ENCODE assay signal across 26 mouse cellular contexts in the genomic region with DNA sequence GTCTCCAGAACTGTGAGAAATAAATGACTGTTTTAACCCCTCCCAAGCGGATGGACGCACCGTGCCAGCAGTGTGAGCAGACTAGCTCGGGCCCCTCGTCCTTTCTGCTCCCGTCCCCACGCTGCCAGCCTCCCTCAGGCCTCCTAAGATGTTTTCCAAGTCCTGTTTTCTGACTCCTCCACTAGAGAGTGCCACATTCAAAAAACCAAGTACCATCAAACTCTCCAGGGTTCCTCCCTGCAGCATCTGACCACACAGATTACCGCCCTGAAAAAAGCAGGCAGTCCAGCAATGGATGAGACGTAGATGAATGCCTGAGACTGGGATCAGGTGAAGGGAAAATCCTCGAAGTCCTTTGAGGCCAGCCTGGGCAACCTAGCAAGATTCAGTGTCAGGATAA. TPM values are rescaled to one million over a fixed set of nuclear protein-coding genes. Genes with fewer than 3 reads are reported as not detected.
DNase-seq lines count a peak whose midpoint lies in the region; ATAC-seq and TF ChIP-seq lines count a peak whose summit lies in the region.
"Had no signal": no experiment of that assay in that cellular context is flagged by ENCODE, and none has a peak within 500 bp of the region (broad histone marks: within the 10 kb centered on the region; RNA-seq: fewer than 3 reads in every experiment).

No protein-coding gene starts in this region.

- peaks cover 4% of the 10 kb centered on the region; the same call in 1 of the 2 replicates for H3K36me3 ChIP-seq in intestine, postnatal 0 days (ENCODE audit: control insufficient read depth, insufficient read depth)
- no peaks in the 10 kb centered on the region for H3K36me3 ChIP-seq in intestine, embryonic 15.5 days
- peaks cover 0 to 30% of the 10 kb centered on the region in 2 experiments for H3K36me3 ChIP-seq in CH12.LX (replicated peaks in 1 of 2; ENCODE audit: control insufficient read depth in 1 of 2, insufficient read depth in 1 of 2, low read length in 1 of 2)
- H3K36me3 ChIP-seq: embryonic facial prominence, embryonic 15.5 days; neural tube, embryonic 13.5 days had no signal

- H3K9me3 ChIP-seq in intestine, postnatal 0 days (ENCODE audit: control insufficient read depth) = no peaks in the 10 kb centered on the region
- H3K9me3 ChIP-seq in intestine, embryonic 15.5 days = no peaks in the 10 kb centered on the region
- no peaks in the 10 kb centered on the region for H3K9me3 ChIP-seq in CH12.LX (replicated peaks; ENCODE audit: low read length)
- H3K9me3 ChIP-seq: embryonic facial prominence, embryonic 10.5 days; embryonic facial prominence, embryonic 15.5 days; forebrain, embryonic 13.5 days; heart, embryonic 12.5 days; liver, embryonic 12.5 days; midbrain, embryonic 13.5 days; neural tube, embryonic 13.5 days had no signal

- in situ Hi-C loops in CH12.LX (cut with MboI; ENCODE audit: low pct_ligation_motif_present, low pct_unique_long_range_greater_than_20kb, low sequenced_read_pairs) = loop anchor here (25.0 kb wide), 1 partner anchor 347 kb away; no protein-coding TSS in a partner anchor

- TF ChIP-seq RAD21 in CH12.LX (IDR thresholded peaks at IDR 0.05; ENCODE audit: low read depth, low read length) = peak; percentile 7

- no peaks in the 10 kb centered on the region for H3K27me3 ChIP-seq in intestine, postnatal 0 days (replicated peaks; ENCODE audit: control insufficient read depth, insufficient read depth, low read length)
- H3K27me3 ChIP-seq in intestine, embryonic 15.5 days (replicated peaks) = no peaks in the 10 kb centered on the region
- H3K27me3 ChIP-seq in CH12.LX (replicated peaks) = no peaks in the 10 kb centered on the region
- H3K27me3 ChIP-seq: embryonic facial prominence, embryonic 15.5 days; forebrain, embryonic 13.5 days; heart, embryonic 12.5 days; midbrain, embryonic 13.5 days; neural tube, embryonic 13.5 days had no signal

- no peaks in the 10 kb centered on the region for H3K4me1 ChIP-seq in intestine, postnatal 0 days (replicated peaks; ENCODE audit: control insufficient read depth, insufficient read depth, low read length)
- peaks cover 12% of the 10 kb centered on the region for H3K4me1 ChIP-seq in intestine, embryonic 15.5 days (replicated peaks)
- H3K4me1 ChIP-seq in CH12.LX (ENCODE audit: control insufficient read depth in 1 of 2, insufficient read depth in 2 of 2) = peaks cover 2 to 26% of the 10 kb centered on the region in 2 experiments; a peak in 2 of 4 replicates

- no peak for TF ChIP-seq POLR2A in CH12.LX (IDR thresholded peaks at IDR 0.05; ENCODE audit: low read depth, low read length)

- dilution Hi-C loops in CH12.LX (cut with MboI; ENCODE audit: extremely low pct_ligation_motif_present, extremely low pct_unique_long_range_greater_than_20kb, low sequenced_read_pairs) = no loop called here

- TF ChIP-seq EP300 in CH12.LX (IDR thresholded peaks at IDR 0.05; ENCODE audit: low read length) = no peak

- H3K79me2 ChIP-seq in CH12.LX (replicated peaks; ENCODE audit: control insufficient read depth, extremely low read depth, insufficient read depth, poor library complexity, severe bottlenecking) = peaks cover 10% of the 10 kb centered on the region; the same call in 1 of the 2 replicates

- no peak overlapping the region for H3K4me2 ChIP-seq in intestine, postnatal 0 days (replicated peaks; ENCODE audit: low read depth)
- H3K4me2 ChIP-seq in intestine, embryonic 15.5 days (replicated peaks) = no peak overlapping the region
- no peak overlapping the region for H3K4me2 ChIP-seq in CH12.LX (ENCODE audit: insufficient read depth, low read depth, poor library complexity, severe bottlenecking)
- H3K4me2 ChIP-seq: embryonic facial prominence, embryonic 15.5 days; forebrain, embryonic 13.5 days; heart, embryonic 12.5 days; hindbrain, embryonic 14.5 days; liver, embryonic 12.5 days; midbrain, embryonic 13.5 days; neural tube, embryonic 13.5 days had no signal

- H3K9ac ChIP-seq in intestine, postnatal 0 days (ENCODE audit: low read depth, low read length) = no peak overlapping the region
- no peak overlapping the region for H3K9ac ChIP-seq in intestine, embryonic 15.5 days
- no peak overlapping the region for H3K9ac ChIP-seq in CH12.LX (ENCODE audit: insufficient read depth, low read depth)
- H3K9ac ChIP-seq: embryonic facial prominence, embryonic 15.5 days; forebrain, embryonic 13.5 days; heart, embryonic 12.5 days; hindbrain, embryonic 14.5 days; liver, embryonic 12.5 days; liver, postnatal 0 days; midbrain, embryonic 13.5 days; neural tube, embryonic 13.5 days had no signal

- ATAC-seq in intestine, postnatal 0 days = no peak
- no peak for ATAC-seq in intestine, embryonic 15.5 days
- ATAC-seq: activated CD4-positive, CD25-positive, alpha-beta regulatory T cell, adult 4 months; forebrain, embryonic 13.5 days; liver, embryonic 12.5 days; liver, postnatal 0 days; midbrain, embryonic 13.5 days had no signal

- no peak overlapping the region for H3K27ac ChIP-seq in intestine, postnatal 0 days (ENCODE audit: low read depth, low read length)
- no peak overlapping the region for H3K27ac ChIP-seq in intestine, embryonic 15.5 days
- no peak overlapping the region for H3K27ac ChIP-seq in CH12.LX (ENCODE audit: insufficient read depth, low read depth)
- H3K27ac ChIP-seq: embryonic facial prominence, embryonic 10.5 days; embryonic facial prominence, embryonic 15.5 days; forebrain, embryonic 13.5 days; hindbrain, embryonic 14.5 days; liver, embryonic 12.5 days; macrophage; midbrain, embryonic 13.5 days; neural tube, embryonic 13.5 days had no signal

- peak; percentile 31; the same call in 1 of the 2 replicates for TF ChIP-seq CTCF in intestine, postnatal 0 days (IDR thresholded peaks at IDR 0.05; ENCODE audit: low read depth)
- peak in 1 of 2 experiments; percentile 26; a peak in 1 of 4 replicates for TF ChIP-seq CTCF in CH12.LX (conservative IDR thresholded peaks at IDR 0.05 in 1 of 2, IDR thresholded peaks at IDR 0.05 in 1 of 2; ENCODE audit: low read depth in 2 of 2, low read length in 2 of 2)

- no peak overlapping the region for H3K4me3 ChIP-seq in intestine, postnatal 0 days (ENCODE audit: low read depth, low read length)
- no peak overlapping the region for H3K4me3 ChIP-seq in intestine, embryonic 15.5 days (replicated peaks)
- H3K4me3 ChIP-seq in CH12.LX (replicated peaks in 1 of 3; ENCODE audit: low read depth in 2 of 3, low read length in 2 of 3, poor library complexity in 1 of 3) = no peak overlapping the region
- H3K4me3 ChIP-seq: embryonic facial prominence, embryonic 10.5 days; embryonic facial prominence, embryonic 15.5 days; forebrain, embryonic 13.5 days; heart, embryonic 12.5 days; liver, embryonic 12.5 days; midbrain, embryonic 13.5 days; neural tube, embryonic 13.5 days had no signal

- 72% methylated on average over 10 of the region's 10 CpGs for WGBS in intestine, postnatal 0 days
- 68% methylated on average over 10 of the region's 10 CpGs for WGBS in intestine, embryonic 15.5 days

- DNase-seq in adrenal gland, adult 2 months = peak; percentile 42
- DNase-seq in adrenal gland, postnatal 25 days = no peak
- no peak for DNase-seq in CH12.LX (ENCODE audit: extremely low read depth)
- DNase-seq in adrenal gland, postnatal 36 days = peak; percentile 27 to 36
- DNase-seq in kidney, postnatal 14 days = no peak
- DNase-seq: cerebellum, adult 2 months; cerebellum, postnatal 14 days; gastrocnemius, postnatal 25 days; heart, adult 11 months; kidney, adult 18-20 months; left cerebral cortex, postnatal 4 days; liver, postnatal 0 days; right cerebral cortex, postnatal 4 days; thymus, postnatal 4 days had no signal

TF ChIP-seq in CH12.LX, 34 proteins besides CTCF, POLR2A, EP300 and RAD21:
- TF ChIP-seq MAX (IDR thresholded peaks at IDR 0.05; ENCODE audit: low read length) (no peak), BHLHE40 (IDR thresholded peaks at IDR 0.05; ENCODE audit: low read depth, low read length) (no peak), PAX5 (IDR thresholded peaks at IDR 0.05; ENCODE audit: low read length) (no peak)

RNA-seq across cellular contexts. Expression of a gene that starts 4.4 kb away (rescaled TPM):
- 100 to 1,000 TPM in 1 of 2 experiments, 10 to 100 TPM in 1; 80.6 to 206 TPM for total RNA-seq in adrenal gland, adult 2 months (2021)
- 45.5 and 59.7 TPM in 2 replicates for polyA plus RNA-seq in adrenal gland, adult 2 months (2012; rRNA removed)
- total RNA-seq in adrenal gland, postnatal 25 days (2021) = 61.4 and 68.0 TPM in 2 replicates
- 6.7 and 8.9 TPM in 2 replicates for polyA plus RNA-seq in intestine, postnatal 0 days (2015; fragmentation: Nextera tagmentation; extraction: Ambion mirVana)
- polyA plus RNA-seq in intestine, embryonic 15.5 days (2015; fragmentation: Nextera tagmentation; extraction: Ambion mirVana) = 12.8 and 13.0 TPM in 2 replicates
- 11.8 and 13.4 TPM in 2 replicates for total RNA-seq in CH12.LX (2012; rRNA removed)
- 10.6 and 11.0 TPM in 2 replicates for total RNA-seq in CH12.LX (2014; rRNA removed)
- polyA plus RNA-seq in CH12.LX (2012; ENCODE audit: insufficient read length, low read depth) = 20.3 and 21.7 TPM in 2 replicates
- 100 to 1,000 TPM in 1 of 2 experiments, 10 to 100 TPM in 1; 85.9 to 282 TPM for total RNA-seq in adrenal gland, postnatal 36 days (2021)

Comparison
In these comparisons a context has a peak if more than half of its experiments do, and no peak if none do; other contexts are left out.
1. DNase-seq: peak in adrenal gland, adult 2 months (single experiment) and adrenal gland, postnatal 36 days (2 of 2); none in adrenal gland, postnatal 25 days (single experiment), CH12.LX (single experiment) and kidney, postnatal 14 days (single experiment).